Mouse (Mus musculus) neural tube, embryonic 10.5 days (tissue): ENCODE results near the gene Gpr107.

ENCODE experiments used
- DNase-seq: peaks from one replicate; pipeline ENCODE4 v3.0.0-alpha.2; 2017; ENCODE audit warnings: low spot score; ENCODE audit errors: extremely low spot score

The Gpr107 gene

GRCm38 (mm10) chr2:31151892-31152812 is at the start of gene Gpr107:
Gpr107 (plus strand) TSS chr2:31152316.
- DNase-seq, result peak; percentile 90

- DNase-seq, result no peak
These were observed 48.8 kb upstream of the Gpr107 start for GRCm38 (mm10) chr2:31103321-31103720.

- no peak for DNase-seq
These were observed 46.8 kb upstream of the Gpr107 start for GRCm38 (mm10) chr2:31105279-31105678.

GRCm38 (mm10) chr2:31106004-31106403 is 46.1 kb upstream of the Gpr107 start:
- no peak for DNase-seq

GRCm38 (mm10) chr2:31106621-31107320 is 45.3 kb upstream of the Gpr107 start:
- DNase-seq, result no peak

- no peak for DNase-seq
These were observed 43.9 kb upstream of the Gpr107 start for GRCm38 (mm10) chr2:31108186-31108585.

- DNase-seq, result no peak
These were observed 42.1 kb upstream of the Gpr107 start for GRCm38 (mm10) chr2:31109960-31110548.

- DNase-seq, result no peak
These were observed 40.4 kb upstream of the Gpr107 start for GRCm38 (mm10) chr2:31111685-31112084.

GRCm38 (mm10) chr2:31114205-31114604 is 37.9 kb upstream of the Gpr107 start:
- no peak for DNase-seq

GRCm38 (mm10) chr2:31115091-31115942 is 36.8 kb upstream of the Gpr107 start:
- peak; percentile 40 for DNase-seq

GRCm38 (mm10) chr2:31115943-31116731 is 36.0 kb upstream of the Gpr107 start:
- DNase-seq, result peak; percentile 35

GRCm38 (mm10) chr2:31118211-31118610 is 33.9 kb upstream of the Gpr107 start:
- no peak for DNase-seq

GRCm38 (mm10) chr2:31118639-31119380 is 33.3 kb upstream of the Gpr107 start:
- DNase-seq, result no peak

GRCm38 (mm10) chr2:31119795-31120194 is 32.3 kb upstream of the Gpr107 start:
- no peak for DNase-seq

GRCm38 (mm10) chr2:31121131-31121693 is 30.9 kb upstream of the Gpr107 start:
- no peak for DNase-seq

- no peak for DNase-seq
These were observed 29.3 kb upstream of the Gpr107 start for GRCm38 (mm10) chr2:31122806-31123205.

- DNase-seq, result no peak
These were observed 28.6 kb upstream of the Gpr107 start for GRCm38 (mm10) chr2:31123493-31123892.

GRCm38 (mm10) chr2:31124694-31125093 is 27.4 kb upstream of the Gpr107 start:
- no peak for DNase-seq

- no peak for DNase-seq
These were observed 27.0 kb upstream of the Gpr107 start for GRCm38 (mm10) chr2:31125156-31125555.
